Mouse (Mus musculus) layer of hippocampus, adult 8-10 months (tissue): ENCODE measurements around the gene Trp53inp2. TPM values are rescaled to one million over a fixed set of nuclear protein-coding genes. Genes with fewer than 3 reads are reported as not detected.
A peak's percentile ranks its signal among the peaks of the same experiment; 100 is the strongest.

ENCODE experiments used
- DNase-seq, 2 experiments: peaks; one replicate each; pipeline ENCODE4 v3.0.0; 2022; ENCODE audit warnings: low spot score in 2 of 2
- total RNA-seq, 4 experiments: library from RNA; stranded (reverse); gene quantifications; 2 replicates each; pipeline ENCODE4 v1.2.4; 2022

The Trp53inp2 gene
- total RNA-seq, result 100 to 1,000 TPM; 108 to 119 (median 111) TPM

DNA sequence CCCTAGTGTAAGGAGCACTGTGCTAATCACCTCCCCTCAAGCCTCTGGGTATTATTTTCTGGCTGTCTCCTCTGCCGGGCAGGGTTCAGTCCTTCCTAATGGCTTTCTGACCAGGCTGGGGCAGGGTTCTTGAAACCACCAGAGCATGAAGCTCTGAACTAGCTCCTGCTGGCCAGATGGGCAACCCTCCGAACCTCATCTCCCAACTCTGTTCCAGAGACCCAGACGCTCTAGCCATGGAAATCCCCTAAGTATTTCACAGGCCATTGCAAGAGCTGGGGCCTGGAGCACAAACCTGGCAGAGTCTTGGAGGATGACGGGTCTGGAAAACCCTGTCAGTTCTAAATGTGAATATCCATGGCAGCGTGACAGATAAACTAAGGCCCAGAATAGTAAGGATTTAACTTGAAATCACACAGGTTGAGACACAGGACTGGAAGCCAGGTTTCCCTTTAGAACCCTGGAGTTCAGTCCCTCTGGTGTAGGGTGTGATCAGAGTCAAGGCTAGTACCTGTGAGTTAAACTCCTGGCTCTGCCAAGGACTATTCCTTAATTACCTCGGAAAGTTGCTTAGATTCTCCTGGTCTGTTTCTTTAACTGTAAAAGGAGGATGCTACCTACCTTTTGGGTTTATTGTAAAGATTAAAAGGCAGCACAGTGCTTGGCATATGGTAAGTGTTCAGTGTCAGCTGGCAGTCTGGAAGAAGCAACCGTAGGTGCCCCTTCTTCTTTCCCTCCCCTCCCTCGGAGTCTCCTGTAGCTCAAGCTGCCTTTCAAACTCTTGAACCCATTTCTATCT lies at the start of gene Trp53inp2:
Gene Trp53inp2, plus strand, starts transcription at position 799 of the 799 bp plus-strand sequence.
- no peak for DNase-seq

DNA sequence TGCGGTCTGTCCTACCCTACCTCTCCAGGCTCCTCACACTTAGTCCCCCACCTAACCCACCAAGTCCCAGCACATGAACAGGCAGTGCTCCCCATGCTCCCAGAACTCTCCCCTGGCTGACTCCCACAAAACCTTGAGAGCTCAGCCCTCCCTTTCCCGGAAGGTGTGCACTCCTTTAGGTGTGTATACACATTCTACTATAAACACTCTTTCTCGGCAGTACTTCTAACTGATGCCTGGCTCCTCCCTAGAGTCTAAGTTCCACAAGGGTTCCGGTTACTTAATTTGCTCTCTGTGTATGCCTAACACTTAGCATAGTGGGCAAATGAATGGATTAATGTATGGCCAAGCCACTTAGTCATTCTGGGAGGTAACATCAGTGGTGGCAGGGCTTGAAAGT lies 49.5 kb upstream of the Trp53inp2 start:
- DNase-seq, result no peak

DNA sequence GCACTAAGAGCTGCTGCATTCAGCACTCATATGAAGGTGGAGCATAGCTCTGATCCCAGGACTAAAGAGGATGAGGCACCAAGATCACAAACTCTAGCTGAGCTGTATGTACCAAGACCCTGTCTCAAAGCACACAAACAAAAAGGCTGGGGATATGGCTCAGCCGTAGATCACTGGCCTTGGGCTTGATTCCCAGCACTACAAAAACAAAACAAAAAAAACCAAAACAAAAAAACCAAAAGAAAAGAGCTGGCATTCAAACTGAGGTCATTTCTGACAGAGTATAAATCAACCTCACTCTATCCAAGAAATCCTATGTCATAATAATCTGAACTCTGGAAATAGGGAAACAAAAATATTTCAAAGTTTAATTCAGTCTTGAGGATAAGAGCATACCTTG lies 47.4 kb upstream of the Trp53inp2 start:
- no peak for DNase-seq

DNA sequence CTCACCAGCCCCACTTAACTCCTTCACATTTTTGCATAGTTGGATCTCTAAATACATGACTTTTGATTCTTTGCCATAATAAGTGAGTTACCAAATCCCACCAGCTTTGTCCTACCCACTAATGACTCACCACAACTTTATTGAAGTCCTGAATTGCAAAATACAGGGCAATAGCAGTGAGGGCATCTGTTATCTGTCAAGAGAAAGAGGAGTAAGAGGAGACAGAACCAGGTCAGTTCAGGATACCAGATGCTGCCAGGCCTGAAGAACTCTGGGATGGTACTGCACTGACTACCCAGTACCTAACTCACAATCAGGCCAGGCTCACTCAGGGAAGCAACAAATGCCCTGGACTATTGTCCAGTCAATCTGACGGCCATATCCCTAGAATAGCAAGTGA lies 45.6 kb upstream of the Trp53inp2 start:
- no peak for DNase-seq

DNA sequence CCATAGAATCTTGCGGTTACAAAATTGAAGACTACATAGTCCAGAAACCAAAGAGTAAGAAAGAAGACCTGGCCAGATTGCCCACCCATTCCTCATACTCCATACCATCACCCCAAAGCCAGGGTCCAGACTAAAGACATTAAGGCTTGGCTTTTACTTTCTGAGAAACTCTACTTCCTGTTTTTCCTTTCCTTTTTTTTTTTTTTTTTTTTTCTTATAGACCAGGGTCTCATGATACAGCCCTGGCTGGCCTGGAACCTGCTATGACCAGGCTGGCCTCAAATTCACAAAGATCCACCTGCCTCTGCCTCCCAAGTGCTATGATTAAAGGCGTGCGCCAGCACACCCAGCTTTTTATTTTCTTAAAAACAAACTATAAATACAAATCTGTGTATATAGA lies 44.6 kb upstream of the Trp53inp2 start:
- DNase-seq, result no peak

DNA sequence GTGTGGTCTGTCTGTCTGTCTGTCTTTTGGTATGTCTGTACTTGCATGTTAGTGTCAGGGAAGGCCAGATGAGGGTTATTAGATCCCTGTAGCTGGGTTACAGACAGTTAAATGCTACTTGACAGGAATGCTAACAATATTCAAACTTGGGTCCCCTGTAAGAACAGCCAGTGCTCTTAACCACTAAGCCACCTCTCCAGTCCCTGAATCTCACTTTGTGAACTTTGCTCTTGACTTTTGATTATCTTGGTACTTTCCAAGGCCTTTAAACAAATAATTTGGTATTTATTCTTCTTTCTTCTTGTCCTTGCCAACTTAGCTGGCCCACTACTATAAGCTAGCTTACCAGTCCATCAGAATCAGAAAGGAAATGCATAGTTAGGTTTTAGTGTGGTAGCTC lies 40.7 kb upstream of the Trp53inp2 start:
- DNase-seq, result no peak

DNA sequence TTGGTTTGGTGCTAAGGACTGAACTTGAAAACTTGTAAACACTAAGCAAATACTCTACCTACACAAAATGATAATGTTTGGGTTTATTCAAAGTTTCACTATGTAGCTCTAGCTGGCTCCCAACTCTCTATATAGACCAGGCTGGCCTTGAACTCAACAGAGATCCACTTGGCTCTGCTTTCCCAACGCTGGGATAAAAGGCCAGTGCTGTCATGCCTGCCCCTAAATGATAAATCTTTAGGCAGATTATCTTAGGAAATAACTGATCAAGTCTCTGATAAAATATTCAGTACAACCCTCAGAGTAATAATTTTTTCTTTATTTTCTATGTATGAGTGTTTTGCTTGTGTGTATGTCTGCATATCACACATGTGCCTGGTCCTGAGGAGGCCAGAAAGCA lies 34.2 kb upstream of the Trp53inp2 start:
- no peak for DNase-seq

DNA sequence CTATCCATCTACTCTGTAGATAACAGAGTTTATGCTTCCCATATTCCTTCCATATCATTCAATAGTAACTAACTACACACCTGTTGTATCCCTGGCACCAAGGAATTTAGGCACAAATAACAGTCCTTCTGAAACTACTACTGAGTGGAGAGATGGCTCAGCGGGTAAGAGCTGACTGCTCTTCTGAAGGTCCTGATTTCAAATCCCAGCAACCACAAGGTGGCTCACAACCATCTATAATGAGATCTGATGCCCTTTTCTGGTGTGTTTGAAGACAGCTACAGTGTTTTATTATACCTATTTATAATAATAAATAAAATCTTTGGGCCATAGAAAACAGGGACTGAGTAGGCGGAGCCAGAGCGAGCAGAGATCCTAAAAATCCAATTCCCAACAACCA lies 26.5 kb upstream of the Trp53inp2 start:
- no peak for DNase-seq

DNA sequence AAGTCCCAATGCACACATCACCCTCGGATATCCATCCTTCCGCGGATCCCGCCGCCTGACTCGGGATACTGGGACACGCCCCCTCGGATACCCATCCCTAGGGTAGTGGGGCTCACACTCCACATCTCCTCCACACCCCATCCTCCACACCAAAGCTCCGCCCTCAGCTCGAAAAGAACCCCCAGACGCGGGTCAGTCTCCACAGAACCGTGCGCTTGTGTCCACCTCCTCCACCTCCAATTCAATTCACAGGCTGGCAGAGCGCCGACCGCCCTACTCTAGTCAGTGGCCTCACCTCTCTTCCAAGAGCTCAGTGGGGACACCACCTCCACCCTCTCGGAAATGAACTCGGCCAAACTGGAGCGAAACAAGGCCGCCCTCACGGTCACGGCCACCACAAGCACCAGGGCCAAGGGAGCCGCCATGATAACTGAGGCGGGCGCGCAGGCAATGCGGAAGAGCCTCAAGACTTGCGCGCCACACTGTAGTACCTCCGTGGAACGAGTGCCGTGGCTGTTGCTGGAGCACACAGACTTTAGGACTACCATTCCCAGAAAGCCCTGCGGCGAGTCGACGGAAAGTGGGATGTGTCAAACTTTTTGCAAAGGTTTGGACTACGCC lies 23.8 kb upstream of the Trp53inp2 start, which contains the start of gene Pigu:
Gene Pigu, minus strand, starts transcription at position 460 of the 621 bp plus-strand sequence.
- DNase-seq, result peak; percentile 93 to 97

DNA sequence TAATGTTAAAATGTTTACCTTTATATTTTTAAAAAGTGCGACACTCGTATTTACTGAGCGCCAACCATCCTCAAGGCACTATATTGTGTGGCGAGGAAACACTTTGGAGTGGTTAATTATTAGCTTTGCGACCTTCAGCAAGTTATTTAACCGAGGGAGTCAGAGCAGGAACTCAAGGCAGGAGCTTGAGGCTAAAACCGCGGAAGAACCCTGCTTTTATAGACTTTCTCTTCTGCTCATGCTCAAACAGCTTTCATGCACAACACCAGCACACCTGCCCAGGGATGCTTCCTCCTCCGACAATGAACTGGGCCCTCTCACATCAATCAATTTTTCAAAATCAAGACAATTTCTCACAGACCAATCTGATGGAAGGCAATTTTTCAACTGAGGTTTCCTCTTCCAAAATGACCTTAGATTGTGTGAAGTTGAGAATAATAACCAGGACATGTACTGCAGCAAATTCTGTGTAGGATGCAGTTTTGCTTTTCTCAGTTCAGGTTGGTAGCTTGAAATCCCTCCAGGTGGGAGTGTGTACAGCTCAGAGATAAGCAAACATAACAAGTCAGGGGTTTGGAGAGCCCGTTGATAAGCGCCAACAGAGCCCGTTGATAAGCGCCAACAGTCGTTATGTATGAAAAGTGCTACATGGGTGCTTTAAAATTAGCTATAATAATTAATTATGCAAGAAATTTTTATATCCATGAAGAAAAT lies 23.0 kb upstream of the Trp53inp2 start:
- no peak for DNase-seq

DNA sequence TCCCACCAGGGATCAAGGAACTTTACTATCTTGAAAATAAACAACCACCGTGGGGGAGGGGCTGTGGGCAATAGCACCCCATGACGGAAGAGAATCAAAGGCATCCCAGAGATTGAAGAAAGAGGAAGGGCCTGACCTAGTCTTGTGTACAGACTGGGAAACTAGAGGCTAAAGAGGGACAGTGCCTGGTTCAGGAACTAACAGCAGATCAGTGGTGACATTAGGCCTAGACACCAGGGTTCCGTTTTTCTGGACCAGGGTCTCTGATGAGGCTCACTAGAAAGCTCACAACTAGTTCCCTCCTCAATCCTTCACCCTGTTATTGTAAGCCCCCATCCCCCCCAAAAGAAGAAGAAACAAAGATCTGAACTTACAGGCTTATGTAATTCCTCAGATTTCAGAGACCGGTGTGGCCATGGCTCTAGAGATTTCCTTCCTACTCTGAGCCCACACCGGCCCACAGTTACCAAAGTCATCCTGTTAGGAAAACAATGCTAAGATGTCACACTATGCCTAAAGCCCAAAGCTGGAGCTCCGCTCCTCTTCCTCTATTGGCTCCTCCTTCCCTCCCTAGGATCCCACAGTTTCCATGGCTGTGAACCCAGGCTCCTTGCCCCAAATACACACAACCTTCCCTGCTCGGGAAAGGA lies 13.1 kb upstream of the Trp53inp2 start:
- no peak for DNase-seq

DNA sequence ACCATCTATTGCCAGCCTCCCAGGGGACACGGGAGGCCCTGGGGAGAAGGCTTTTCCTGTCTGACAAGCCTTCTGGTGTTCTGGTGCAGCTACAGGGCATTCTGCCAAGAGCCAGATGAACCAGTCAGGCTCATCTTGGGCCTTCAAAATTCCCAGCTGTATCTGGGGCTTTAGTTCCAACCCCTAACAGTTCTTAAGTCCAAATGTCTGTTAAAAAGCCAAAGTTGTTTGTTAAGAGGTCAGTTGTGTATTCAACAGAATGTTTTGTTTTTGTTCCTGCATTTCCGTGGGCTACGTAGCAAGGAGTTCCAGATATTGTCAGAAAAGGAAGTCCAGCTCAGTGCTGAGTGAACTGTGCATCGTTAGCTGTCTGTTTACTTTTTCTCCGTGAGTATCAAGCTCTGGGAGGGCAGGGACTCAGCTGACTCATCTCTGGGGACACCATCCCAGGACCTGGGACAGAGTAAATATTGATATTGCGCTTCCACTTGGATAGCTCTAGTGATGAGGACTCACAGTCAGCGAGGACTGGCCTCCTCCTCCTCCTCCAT lies 11.5 kb upstream of the Trp53inp2 start:
- DNase-seq, result no peak

DNA sequence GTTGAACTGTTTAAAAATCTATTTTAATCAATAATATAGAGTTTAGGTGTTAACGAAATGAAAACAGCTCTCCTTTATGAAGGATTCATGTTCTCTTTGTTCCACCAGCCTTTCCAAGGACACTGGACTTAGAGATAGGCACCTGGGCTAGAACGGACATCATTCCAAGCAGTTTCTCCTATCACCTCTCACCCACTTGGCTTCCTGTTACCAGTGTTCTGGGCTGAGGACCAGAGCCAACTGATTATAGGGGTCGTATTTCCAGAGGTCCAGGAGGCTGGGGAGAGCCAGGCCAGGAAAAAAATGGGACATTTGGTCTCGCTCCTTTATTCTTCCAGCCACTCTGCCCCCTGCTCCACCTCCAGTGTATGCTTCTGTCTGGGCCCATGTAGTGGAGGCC lies 8.4 kb upstream of the Trp53inp2 start:
- DNase-seq, result no peak

DNA sequence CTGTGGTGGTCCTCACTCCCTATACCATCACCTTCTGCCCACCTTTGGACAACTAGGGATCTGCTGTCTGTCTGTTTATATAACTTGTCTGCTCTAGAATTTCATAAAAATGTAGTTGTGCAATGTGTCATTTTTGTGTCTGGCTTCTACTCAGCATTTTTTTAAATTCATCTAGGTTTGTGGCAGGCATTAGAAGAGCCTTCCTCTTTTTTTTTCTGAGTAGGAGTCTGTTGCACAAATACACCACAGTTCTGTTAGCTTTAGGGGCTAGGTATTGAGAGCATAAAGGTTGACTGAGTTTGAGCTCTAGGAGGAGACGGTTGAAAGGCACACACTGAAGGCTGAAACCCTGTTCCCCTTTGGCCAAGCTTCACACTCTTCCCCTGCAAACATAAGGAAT lies 7.6 kb upstream of the Trp53inp2 start:
- no peak for DNase-seq

DNA sequence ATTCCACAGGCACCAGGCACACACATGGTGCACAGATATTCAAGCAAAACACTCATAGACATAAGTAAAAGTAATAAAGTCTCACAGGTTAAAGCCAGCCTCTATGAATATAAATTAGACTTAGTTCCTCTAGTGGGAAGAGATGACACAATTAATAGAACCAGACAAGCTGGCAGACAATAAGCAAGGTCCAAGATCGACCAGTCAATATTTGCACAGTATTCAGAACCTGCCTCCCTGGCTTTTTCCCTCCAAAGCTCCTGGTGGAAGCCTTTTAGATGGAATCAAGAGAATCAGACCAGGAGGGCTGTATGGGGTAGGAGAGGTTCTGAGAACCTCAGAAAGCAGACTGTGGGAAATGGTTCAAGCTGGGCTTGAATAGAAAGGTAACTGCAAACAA lies 7.0 kb upstream of the Trp53inp2 start:
- no peak for DNase-seq

DNA sequence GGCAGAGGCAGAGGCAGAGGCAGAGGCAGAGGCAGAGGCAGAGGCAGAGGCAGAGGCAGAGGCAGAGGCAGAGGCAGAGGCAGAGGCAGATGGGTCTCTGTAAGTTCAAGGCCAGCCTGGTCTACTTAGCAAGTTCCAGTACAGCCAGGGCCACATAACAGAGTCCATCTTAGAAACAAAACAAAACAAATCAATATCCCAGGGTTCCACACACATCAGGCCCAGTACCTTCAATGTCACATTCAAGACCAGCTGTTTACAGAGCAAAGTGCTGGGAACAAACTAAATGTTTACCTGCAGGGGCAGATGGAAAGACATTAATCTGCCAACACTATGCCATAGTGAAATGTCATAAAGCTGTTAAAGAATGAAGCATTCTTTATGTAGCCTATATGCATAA lies 6.3 kb upstream of the Trp53inp2 start:
- no peak for DNase-seq

DNA sequence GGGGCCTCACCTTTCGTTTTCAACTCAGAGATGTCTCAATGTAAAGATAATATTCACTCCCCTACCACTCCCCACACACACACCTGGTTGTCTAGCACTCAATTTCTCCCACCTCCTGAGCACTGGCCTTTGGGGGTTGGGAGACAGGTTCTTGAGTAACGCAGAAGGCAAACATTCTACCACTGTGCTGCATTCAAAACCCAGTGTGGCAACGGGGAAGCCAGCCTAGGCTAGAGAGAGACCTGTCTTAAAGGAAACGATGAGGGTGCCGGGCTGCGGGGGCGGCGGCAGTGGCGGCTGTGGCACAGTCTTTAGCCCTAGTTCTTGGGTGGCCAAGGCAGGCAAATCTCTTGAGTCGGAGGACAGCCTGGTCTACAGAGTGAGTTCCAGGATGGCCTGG lies 4.7 kb upstream of the Trp53inp2 start:
- DNase-seq, result no peak

DNA sequence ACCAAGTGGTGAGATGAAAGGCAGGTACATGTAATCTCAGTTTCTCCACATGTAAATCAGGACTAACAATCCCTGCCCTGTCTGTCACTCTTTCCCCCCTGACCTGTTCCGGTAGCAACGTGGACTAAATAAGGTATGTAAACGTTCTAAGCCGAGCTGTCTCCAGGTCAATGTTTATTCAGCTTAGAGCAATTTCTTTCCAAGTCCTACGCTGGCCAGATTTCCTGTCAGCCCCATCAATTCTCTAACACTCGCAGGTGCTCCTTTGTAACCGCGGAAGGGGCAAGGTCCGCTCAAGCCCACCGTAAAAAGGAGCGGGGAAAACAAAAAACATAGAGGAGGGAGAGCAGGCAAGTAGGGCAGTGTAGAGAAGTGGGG lies 190 bp downstream of the Trp53inp2 start:
- DNase-seq, result no peak

DNA sequence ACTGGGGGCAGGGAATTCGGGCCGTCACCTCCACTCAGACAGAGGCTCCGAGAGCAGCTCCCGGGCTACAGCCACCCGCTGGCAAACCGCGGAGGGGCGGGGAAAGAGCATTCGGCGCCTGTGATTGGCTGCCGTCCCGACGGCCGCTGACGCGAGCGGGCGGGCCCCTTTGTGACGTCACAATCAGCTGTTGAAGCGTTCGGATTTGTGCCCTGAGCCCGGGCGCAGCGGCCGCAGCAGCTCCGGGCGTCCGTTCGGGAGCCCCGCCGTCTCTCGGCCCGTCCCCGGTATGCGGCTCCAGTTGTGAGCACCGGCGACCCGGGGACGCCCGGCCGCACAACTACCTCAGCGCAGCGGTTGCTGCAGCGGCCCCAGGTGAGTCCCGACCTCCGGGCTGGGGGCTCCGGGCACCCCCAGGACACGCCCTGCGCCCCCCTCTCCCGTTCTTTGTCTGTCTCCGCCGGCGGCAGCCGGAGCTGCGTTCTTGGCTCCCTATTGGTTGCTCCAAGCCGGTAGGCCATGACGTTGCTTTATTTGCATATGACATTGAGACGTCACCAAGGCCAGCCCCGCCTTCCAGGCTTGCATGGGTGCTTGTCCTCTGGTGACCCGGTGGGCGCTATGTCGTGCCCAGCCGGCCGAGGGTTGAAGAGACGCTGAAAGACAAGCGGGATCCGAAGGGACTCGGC lies 928 bp downstream of the Trp53inp2 start:
- DNase-seq, result peak; percentile 95 to 97

DNA sequence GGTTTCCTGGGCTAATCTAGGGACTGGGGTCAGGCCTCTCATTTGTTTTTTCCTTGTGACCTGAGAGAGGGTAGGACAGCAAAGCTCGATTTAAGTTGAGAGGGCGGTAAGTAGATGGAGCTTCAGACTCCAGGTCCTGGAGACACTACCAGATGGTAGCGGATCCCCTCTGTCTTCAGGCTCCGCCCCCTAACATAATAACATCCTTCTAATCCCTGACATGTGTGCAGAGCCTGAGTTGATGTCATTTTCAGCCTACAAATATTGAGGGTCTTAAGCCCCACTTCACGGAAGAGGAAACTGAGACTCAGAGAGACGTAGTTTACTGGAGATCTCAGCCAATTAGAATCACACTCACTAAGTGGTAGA lies 1.5 kb downstream of the Trp53inp2 start:
- DNase-seq, result no peak

DNA sequence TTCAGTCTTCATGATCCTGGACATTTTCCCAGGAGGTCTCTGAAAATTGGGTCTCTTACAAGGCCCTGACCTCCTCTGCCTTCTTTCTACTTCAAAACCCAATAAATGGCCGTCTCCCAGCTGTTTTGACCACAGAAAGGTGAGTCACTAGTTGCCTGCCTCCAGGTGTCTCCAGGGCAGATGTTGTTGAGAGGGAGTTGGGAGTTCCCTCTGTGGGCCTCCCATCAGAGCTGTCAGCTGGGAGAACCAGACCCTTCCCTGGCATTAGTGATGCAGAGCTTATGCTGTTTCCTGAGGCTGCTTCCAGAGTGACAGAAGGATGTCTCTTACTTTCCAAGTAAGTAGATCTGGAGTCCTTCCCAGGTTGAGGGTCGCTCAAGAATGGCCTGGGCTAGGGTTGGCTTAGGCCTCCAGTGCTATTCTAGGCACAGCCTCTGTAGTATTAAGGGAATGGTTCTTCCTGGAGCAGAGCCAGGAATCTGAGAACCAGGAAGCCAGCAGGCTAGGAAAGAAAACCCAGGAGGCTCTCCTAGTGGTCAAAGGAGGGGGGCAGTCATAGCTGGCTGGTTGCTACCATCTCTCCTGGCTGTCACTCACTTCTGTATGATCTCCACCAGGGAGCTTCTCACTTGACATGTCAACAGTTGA lies 2.1 kb downstream of the Trp53inp2 start:
- DNase-seq, result no peak
